Mouse (Mus musculus): ENCODE data around the gene Tex12. TPM values are rescaled to one million over a fixed set of nuclear protein-coding genes. Genes with fewer than 3 reads are reported as not detected.
A peak's percentile ranks its signal among the peaks of the same experiment; 100 is the strongest.

Gene Tex12
- total and polyA plus RNA-seq, 3 experiments, result not detected

GRCm38 (mm10) chr9:50567372-50567771 lies 6.2 kb upstream of the Tex12 start:
- Histone ChIP-seq H3K79me2 (ENCODE audit: control insufficient read depth, insufficient read depth, low read length, poor library complexity) (no peaks in the 10 kb centered on the region), H3K9ac (ENCODE audit: control insufficient read depth, low read depth, low read length, poor library complexity, severe bottlenecking) (no peak overlapping the region), H3K27ac (ENCODE audit: control insufficient read depth, low read depth, low read length) (no peak overlapping the region), H3K4me1 (ENCODE audit: control insufficient read depth in 1 of 2, insufficient read depth in 2 of 2, low read length in 2 of 2) (no peaks in the 10 kb centered on the region), H3K4me3 (ENCODE audit: control insufficient read depth in 1 of 2, insufficient read depth in 1 of 2, low read depth in 2 of 2, low read length in 2 of 2) (no peak overlapping the region), H3K36me3 (ENCODE audit: control insufficient read depth in 1 of 2, insufficient read depth in 2 of 2, low read length in 2 of 2) (no peaks in the 10 kb centered on the region), H3K9me3 (replicated peaks; ENCODE audit: insufficient read depth, low read length) (no peaks in the 10 kb centered on the region), H3K27me3 (ENCODE audit: control insufficient read depth in 1 of 2, insufficient read depth in 2 of 2, low read length in 2 of 2) (no peaks in the 10 kb centered on the region; a peak in 3 of 4 replicates)
- no peak for DNase-seq (ENCODE audit: low read depth, low spot score)
- no peak for TF ChIP-seq SMC3 (IDR thresholded peaks at IDR 0.05; ENCODE audit: low read depth, low read length)
- no peak for TF ChIP-seq NELFE (IDR thresholded peaks at IDR 0.05; ENCODE audit: low read depth, low read length)
- no peak for TF ChIP-seq JUND (IDR thresholded peaks at IDR 0.05; ENCODE audit: low read depth, low read length)
- TF ChIP-seq ELF1 (IDR thresholded peaks at IDR 0.05; ENCODE audit: low read depth, low read length), result no peak
- TF ChIP-seq ZNF384 (IDR thresholded peaks at IDR 0.05; ENCODE audit: low read depth, low read length), result no peak
- no peak for TF ChIP-seq SIN3A (IDR thresholded peaks at IDR 0.05; ENCODE audit: low read length)
- TF ChIP-seq ZC3H11A (IDR thresholded peaks at IDR 0.05; ENCODE audit: low read depth, low read length), result no peak
- TF ChIP-seq TAL1 (IDR thresholded peaks at IDR 0.05; ENCODE audit: low read length), result no peak
- no peak for TF ChIP-seq TBP (IDR thresholded peaks at IDR 0.05; ENCODE audit: low read depth, low read length)
- no peak for TF ChIP-seq GABPA (IDR thresholded peaks at IDR 0.05; ENCODE audit: low read depth, low read length)
- TF ChIP-seq POLR2A (IDR thresholded peaks at IDR 0.05; ENCODE audit: control insufficient read depth in 1 of 2, insufficient read depth in 1 of 2, low read depth in 1 of 2, low read length in 2 of 2, poor library complexity in 1 of 2), result no peak
- no peak for TF ChIP-seq TCF12 (IDR thresholded peaks at IDR 0.05; ENCODE audit: low read depth, low read length)
- no peak for TF ChIP-seq EP300 (IDR thresholded peaks at IDR 0.05; ENCODE audit: low read depth in 1 of 2, low read length in 2 of 2)
- no peak for TF ChIP-seq MYB (IDR thresholded peaks at IDR 0.05; ENCODE audit: low read depth, low read length)
- TF ChIP-seq RAD21 (IDR thresholded peaks at IDR 0.05; ENCODE audit: low read depth, low read length), result no peak
- TF ChIP-seq CHD1 (IDR thresholded peaks at IDR 0.05; ENCODE audit: low read depth, low read length), result no peak
- TF ChIP-seq POLR2AphosphoS5 (IDR thresholded peaks at IDR 0.05; ENCODE audit: borderline replicate concordance, low read depth, low read length), result no peak
- no peak for TF ChIP-seq RCOR1 (IDR thresholded peaks at IDR 0.05; ENCODE audit: low read depth, low read length)
- TF ChIP-seq USF2 (IDR thresholded peaks at IDR 0.05; ENCODE audit: borderline replicate concordance in 1 of 2, insufficient read depth in 1 of 2, low read depth in 1 of 2, low read length in 2 of 2), result no peak

GRCm38 (mm10) chr9:50565940-50566339 lies 4.8 kb upstream of the Tex12 start:
- H3K36me3 ChIP-seq (ENCODE audit: control insufficient read depth in 1 of 2, insufficient read depth in 2 of 2, low read length in 2 of 2), result no peaks in the 10 kb centered on the region
- no peak overlapping the region for H3K4me3 ChIP-seq (ENCODE audit: control insufficient read depth in 1 of 2, insufficient read depth in 1 of 2, low read depth in 2 of 2, low read length in 2 of 2)
- TF ChIP-seq HCFC1 (IDR thresholded peaks at IDR 0.05; ENCODE audit: low read depth, low read length), result no peak
- no peak for TF ChIP-seq ZMIZ1 (IDR thresholded peaks at IDR 0.05; ENCODE audit: low read depth, low read length)
- peak; percentile 79 for TF ChIP-seq USF1 (IDR thresholded peaks at IDR 0.05; ENCODE audit: low read depth, low read length)
- TF ChIP-seq TBP (IDR thresholded peaks at IDR 0.05; ENCODE audit: low read depth, low read length), result no peak
- peak; percentile 62 for TF ChIP-seq MAX (IDR thresholded peaks at IDR 0.05; ENCODE audit: low read length)
- no peak for TF ChIP-seq EP300 (IDR thresholded peaks at IDR 0.05; ENCODE audit: low read depth in 1 of 2, low read length in 2 of 2)
- no peak for TF ChIP-seq MAFK (IDR thresholded peaks at IDR 0.05; ENCODE audit: borderline replicate concordance, low read depth, low read length)
- no peak for TF ChIP-seq E2F4 (IDR thresholded peaks at IDR 0.05; ENCODE audit: borderline replicate concordance, low read depth, low read length)
- TF ChIP-seq USF2 (IDR thresholded peaks at IDR 0.05; ENCODE audit: borderline replicate concordance in 1 of 2, insufficient read depth in 1 of 2, low read depth in 1 of 2, low read length in 2 of 2), result peak in 1 of 2 experiments; percentile 7; a peak in 1 of 4 replicates
- TF ChIP-seq MXI1 (IDR thresholded peaks at IDR 0.05; ENCODE audit: low read depth, low read length), result no peak
- no peak for TF ChIP-seq ZKSCAN1 (IDR thresholded peaks at IDR 0.05; ENCODE audit: low read depth, low read length)
- no peak for TF ChIP-seq POLR2AphosphoS2 (IDR thresholded peaks at IDR 0.05; ENCODE audit: low read length)
- no peak for TF ChIP-seq ZC3H11A (IDR thresholded peaks at IDR 0.05; ENCODE audit: low read depth, low read length)
- TF ChIP-seq MAZ (IDR thresholded peaks at IDR 0.05; ENCODE audit: low read depth, low read length), result no peak
- no peak overlapping the region for H3K9ac ChIP-seq (ENCODE audit: control insufficient read depth, low read depth, low read length, poor library complexity, severe bottlenecking)
- H3K9me3 ChIP-seq (replicated peaks; ENCODE audit: insufficient read depth, low read length), result no peaks in the 10 kb centered on the region
- H3K4me1 ChIP-seq (ENCODE audit: control insufficient read depth in 1 of 2, insufficient read depth in 2 of 2, low read length in 2 of 2), result no peaks in the 10 kb centered on the region
- H3K27me3 ChIP-seq (ENCODE audit: control insufficient read depth in 1 of 2, insufficient read depth in 2 of 2, low read length in 2 of 2), result peaks cover 2 to 3% of the 10 kb centered on the region in 2 experiments; a peak in 3 of 4 replicates
- no peak overlapping the region for H3K27ac ChIP-seq (ENCODE audit: control insufficient read depth, low read depth, low read length)
- DNase-seq (ENCODE audit: low read depth, low spot score), result peak; percentile 21
- H3K79me2 ChIP-seq (ENCODE audit: control insufficient read depth, insufficient read depth, low read length, poor library complexity), result no peaks in the 10 kb centered on the region
